Mouse (Mus musculus) embryonic stem cell, embryonic (primary cell): ENCODE measurements around the gene Tssk1.

Source experiments
- CTCF ChIA-PET, 4 experiments: fragments of 300-600 bp in 2 of 4; fragments of 350-600 bp in 2 of 4; sonication (Branson Sonifier 250); formaldehyde crosslinking; loops; one replicate each; lab custom pipeline; 2022; ENCODE audit warnings: inconsistent platforms in 2 of 4; lab: Charles Lee
- POLR2A ChIA-PET, 4 experiments: fragments of 300-600 bp in 2 of 4; fragments of 350-600 bp in 2 of 4; sonication (Branson Sonifier 250); formaldehyde crosslinking; loops; one replicate each; lab custom pipeline; 2022; ENCODE audit warnings: antibody characterized with exemption in 4 of 4, inconsistent platforms in 1 of 4; lab: Charles Lee

Tssk1 gene

DNA sequence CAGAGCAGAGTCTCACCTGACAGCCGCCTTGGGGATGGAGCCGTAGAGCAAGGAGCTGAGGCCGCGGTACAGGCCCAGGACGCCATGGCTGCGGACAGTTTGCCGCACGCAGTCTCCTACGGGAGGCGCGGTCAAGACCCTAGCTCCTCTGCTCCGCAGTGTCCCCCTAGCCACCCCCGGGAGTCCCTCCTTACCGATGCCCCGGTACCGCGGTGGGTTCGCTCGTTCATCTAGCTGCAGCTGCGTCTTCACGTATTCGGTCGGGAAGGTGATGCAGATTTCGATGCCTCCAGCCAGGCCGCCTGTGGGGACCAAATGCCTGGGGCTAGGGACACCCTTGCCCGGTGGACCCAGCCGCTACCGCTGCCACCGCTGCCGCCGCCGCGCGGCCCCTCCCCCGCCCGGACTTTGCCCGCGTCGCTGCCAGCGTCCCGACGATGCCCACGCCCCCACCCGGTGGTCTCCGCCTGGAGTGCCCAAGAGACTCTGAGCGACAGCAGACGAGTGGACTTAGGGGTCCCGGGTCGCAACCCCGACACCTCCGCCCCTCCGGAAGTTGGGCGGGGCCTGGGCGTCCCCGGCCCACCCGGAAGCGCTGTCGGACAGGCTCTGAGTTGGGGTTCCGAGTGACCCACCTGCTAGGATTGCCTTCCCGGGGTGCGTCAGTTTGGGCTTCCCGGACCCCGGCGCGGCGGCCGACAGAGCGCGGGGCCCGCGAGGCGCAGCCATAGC, 33.5 kb downstream of the Tssk1 start:
- ChIA-PET POLR2A (interaction anchor here in 3 of 4 experiments (0.6 to 11.3 kb wide), 72 partner anchors 8 to 522 kb away, joined by 3 to 180 read pairs (median 6); partner anchors contain the start of genes Ess2 (in 3 of the 3), Gm20518 (in 3 of the 3), Gsc2 (in 3 of the 3) and Dgcr6 (in 2 of the 3)), CTCF (interaction anchor here in 3 of 4 experiments (0.6 to 4.1 kb wide), 26 partner anchors 7 to 283 kb away, joined by 3 to 61 read pairs (median 7); partner anchors contain the start of genes Ess2 (in 2 of the 3), Dgcr6 (in 1 of the 3), Gm20518 (in 1 of the 3) and Gsc2 (in 1 of the 3))

DNA sequence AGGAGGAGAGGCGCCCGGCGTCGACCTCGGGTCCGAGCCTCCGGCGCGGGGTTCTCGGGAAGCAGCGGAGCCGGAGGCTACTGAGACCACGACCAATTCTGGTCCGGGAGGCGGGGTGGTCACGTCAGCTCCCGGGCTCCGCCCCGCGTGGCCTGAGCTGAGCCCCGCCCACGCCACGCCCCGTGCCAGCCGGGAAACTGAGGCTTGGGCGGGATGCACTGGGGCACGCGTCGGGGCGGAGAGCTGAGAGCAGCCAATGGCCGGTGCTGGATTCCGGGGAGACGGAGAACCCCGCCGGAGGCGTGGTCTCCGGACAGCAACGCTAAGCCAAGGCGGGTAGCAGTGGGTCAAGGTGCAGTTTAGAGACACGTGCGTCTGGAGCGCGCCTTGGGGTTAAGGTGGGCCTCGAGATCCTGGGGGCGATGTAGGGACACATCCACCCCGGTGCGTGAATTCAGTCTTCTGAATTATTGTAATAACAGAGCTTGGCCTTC, 34.1 kb downstream of the Tssk1 start, which contains the start of gene Slc25a1:
Gene Slc25a1, minus strand, starts transcription at position 133 of the 494 bp plus-strand sequence.
- ChIA-PET POLR2A (interaction anchor here in 3 of 4 experiments (0.6 to 11.3 kb wide), 100 partner anchors 9 to 522 kb away, joined by 3 to 180 read pairs (median 5); partner anchors contain the start of genes Dgcr6 (in 3 of the 3), Ess2 (in 3 of the 3), Gm20518 (in 3 of the 3) and Gsc2 (in 3 of the 3)), CTCF (interaction anchor here in 3 of 4 experiments (0.6 to 4.1 kb wide), 36 partner anchors 8 to 370 kb away, joined by 3 to 61 read pairs (median 6); partner anchors contain the start of genes Dgcr6 (in 3 of the 3), Ess2 (in 2 of the 3), Gm20518 (in 1 of the 3) and Gsc2 (in 1 of the 3))

DNA sequence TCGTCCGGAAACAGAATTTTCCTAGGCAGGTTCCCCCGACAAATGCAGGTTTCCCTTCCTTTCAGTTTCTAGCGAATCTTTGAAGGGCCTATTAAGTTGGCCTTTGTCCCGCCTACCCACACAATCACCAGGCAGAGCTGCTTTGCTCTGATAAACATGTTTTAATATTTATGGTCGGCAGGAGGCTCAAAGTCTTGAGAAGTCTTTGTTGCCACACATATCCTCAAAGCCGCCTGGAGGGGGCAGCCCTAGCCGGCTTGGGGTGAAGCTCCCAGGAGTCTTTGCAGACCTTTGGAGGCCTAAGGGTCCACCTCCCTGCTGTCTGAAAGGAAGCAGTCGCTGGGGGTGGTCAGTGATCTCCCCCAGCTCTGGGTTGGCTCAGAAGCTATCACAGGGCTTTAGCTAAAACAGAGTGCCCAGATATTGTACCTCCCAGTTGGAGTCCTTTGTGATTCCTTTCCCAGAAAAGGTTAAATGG, 34.6 kb downstream of the Tssk1 start:
- ChIA-PET CTCF (interaction anchor here (0.6 to 4.1 kb wide), 36 partner anchors 8 to 690 kb away, joined by 3 to 61 read pairs (median 7); partner anchors contain the start of genes Dgcr6 (in 3 of the 4), Ess2 (in 1 of the 4), Gm20518 (in 1 of the 4) and Gsc2 (in 1 of the 4)), POLR2A (interaction anchor here in 3 of 4 experiments (0.6 to 11.3 kb wide), 107 partner anchors 7 to 696 kb away, joined by 3 to 180 read pairs (median 5); partner anchors contain the start of genes Dgcr6 (in 3 of the 3), Ess2 (in 3 of the 3), Gm20518 (in 3 of the 3) and Gsc2 (in 3 of the 3))

DNA sequence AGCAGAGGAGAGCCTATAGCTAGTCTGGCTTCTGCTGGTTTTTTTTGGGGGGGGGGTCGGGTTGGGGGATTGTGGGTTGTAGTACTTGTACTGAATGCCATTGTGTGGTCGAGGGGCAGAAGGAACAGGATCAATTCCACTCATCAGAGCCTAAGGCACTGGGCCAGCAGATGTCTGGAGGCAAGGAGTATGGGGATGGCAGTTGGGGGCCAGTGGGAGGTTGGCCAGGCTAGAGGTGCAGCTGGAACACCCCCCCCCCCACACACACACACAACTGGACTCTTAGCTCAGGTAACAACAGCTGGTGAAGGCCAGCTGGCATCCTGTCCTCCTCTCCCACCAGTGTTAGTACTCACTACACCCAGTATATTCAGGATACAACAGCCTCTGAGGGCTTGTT, 35.2 kb downstream of the Tssk1 start:
- ChIA-PET CTCF (interaction anchor here (0.6 to 4.1 kb wide), 32 partner anchors 9 to 689 kb away, joined by 3 to 61 read pairs (median 7); partner anchors contain the start of genes Dgcr6 (in 3 of the 4), Ess2 (in 1 of the 4), Gm20518 (in 1 of the 4) and Gsc2 (in 1 of the 4)), POLR2A (interaction anchor here in 3 of 4 experiments (0.6 to 11.3 kb wide), 91 partner anchors 8 to 817 kb away, joined by 3 to 180 read pairs (median 6); partner anchors contain the start of genes Ess2 (in 3 of the 3), Gm20518 (in 3 of the 3), Gsc2 (in 3 of the 3) and Dgcr6 (in 2 of the 3))

DNA sequence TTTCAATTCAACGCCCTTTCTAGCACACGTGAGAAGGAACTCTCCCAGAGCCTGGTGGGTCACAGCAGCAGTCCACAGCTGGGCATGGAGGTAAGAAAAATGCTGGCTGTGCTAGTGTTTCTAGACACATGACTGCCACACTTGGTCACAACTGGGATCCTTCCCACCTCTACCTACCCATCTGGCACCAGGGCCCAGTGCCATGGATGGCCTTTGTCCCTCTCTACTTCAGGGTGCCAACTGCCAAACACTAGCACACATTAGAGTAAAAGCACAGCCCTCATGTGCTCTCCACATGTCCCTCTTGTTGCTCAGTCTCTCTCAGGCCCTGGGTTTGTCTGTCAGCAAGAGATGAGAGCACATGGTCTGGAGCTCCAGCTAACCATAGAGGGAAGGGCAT, 35.6 kb downstream of the Tssk1 start:
- POLR2A ChIA-PET, result interaction anchor here in 3 of 4 experiments (0.6 to 11.3 kb wide), 58 partner anchors 8 to 818 kb away, joined by 3 to 180 read pairs (median 8); partner anchors contain the start of genes Gm20518 (in 3 of the 3), Gsc2 (in 3 of the 3), Ess2 (in 2 of the 3) and Dgcr2 (in 1 of the 3)
- CTCF ChIA-PET, result interaction anchor here (0.7 to 4.1 kb wide), 16 partner anchors 9 to 514 kb away, joined by 3 to 61 read pairs (median 11); partner anchors contain the start of genes Dgcr6 (in 1 of the 4) and Gsc2 (in 1 of the 4)

DNA sequence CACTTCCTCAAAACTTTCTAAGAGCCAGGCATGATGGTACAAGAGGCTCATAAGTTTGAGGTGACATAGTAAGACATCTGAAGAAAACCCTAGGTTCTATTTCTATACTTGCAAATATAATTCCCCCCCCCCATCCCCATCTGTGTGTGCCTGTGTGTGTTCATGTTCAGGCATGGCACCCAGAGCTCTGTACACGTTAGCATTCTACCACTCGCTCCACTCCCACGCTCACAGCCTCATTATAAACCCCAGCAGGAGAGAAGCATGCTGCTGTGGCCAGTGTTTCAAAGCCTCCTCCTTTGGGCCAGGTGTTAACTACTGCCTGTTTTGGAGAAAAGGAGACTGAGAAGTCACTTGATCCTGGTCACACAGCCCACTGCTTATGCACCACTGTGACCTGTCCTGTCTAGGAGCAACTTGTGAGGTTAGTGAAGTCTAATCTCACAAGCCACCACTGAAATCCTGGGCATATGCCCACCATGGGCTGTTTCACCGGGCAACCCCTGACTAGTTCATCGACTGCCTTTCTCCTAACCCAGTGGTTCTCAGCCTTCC, 38.0 kb downstream of the Tssk1 start:
- CTCF ChIA-PET, result no interaction called here
- POLR2A ChIA-PET, result interaction anchor here in 3 of 4 experiments (0.9 to 11.3 kb wide), 4 partner anchors 10 to 40 kb away, joined by 3 to 180 read pairs (median 47); partner anchors contain the start of genes Ess2 (in 1 of the 3), Gm20518 (in 1 of the 3) and Gsc2 (in 1 of the 3)

DNA sequence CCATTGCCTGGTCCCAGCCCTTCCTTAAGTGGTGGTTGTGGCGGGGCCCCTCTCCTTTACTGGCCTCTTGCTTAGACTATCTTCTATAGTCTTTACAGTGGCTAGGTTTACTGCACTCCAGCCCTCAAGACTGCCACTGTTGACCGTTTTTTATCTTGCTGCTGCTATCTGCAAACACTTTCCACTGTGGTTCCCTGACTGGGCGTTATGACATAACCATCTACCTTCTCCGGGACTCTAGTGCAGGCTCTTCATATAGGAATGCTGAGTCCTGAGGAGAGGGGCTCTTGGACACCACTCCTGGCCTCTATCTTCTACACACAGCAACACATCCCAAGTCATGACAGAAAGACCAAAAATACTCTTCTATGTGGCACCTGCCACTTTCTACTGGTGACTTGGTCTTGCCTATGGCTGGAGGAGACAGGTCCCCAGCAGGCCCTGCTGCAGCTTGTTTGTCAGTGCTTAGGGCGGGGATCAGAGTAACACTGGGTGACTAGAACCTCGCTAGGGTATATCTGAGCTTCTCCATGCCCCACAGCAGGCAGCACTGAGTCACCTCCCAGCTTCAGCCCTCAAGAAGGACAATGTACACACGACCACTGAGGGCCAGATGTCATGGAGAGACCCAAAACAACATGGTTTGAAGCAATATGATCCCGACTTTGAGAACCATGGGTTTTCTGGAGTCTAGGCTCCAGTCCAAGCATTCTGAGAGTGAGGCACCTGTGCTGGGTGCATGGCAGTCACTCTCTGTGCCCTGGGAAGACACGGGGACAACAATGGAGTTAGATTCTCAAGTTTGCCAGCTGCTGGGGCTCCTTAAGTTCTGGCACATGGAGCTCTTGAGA, 39.8 kb downstream of the Tssk1 start:
- CTCF ChIA-PET, result interaction anchor here in 2 of 4 experiments (1.2 kb wide), 2 partner anchors 12 to 19 kb away, joined by 3 read pairs; partner anchors contain the start of gene Gsc2 (in 1 of the 2)
- POLR2A ChIA-PET, result interaction anchor here in 3 of 4 experiments (0.9 to 8.3 kb wide), 9 partner anchors 9 to 42 kb away, joined by 3 to 91 read pairs (median 3); partner anchors contain the start of gene Gm20518 (in 1 of the 3)

DNA sequence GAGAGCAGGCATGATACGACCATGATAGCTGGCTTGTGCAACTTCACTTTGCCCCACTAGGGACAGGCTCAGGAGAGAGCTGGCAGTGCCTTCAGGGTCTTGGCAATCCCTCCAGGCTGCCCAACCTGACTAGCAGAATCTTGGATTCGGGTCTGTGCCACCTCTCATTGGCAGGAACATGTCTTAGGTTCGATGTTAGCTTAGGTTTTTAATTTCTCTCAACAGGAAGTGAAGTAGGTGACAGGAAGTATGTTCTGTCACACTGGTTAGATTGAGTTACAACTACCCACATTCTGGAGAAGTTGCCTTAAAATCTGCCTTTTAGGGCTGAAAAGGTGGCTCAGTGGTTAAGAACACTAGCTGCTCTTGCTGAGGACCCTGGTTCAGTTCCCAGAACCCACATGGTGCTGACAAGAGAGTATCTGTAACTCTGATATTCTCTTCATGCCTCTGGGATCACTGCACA, 40.5 kb downstream of the Tssk1 start:
- ChIA-PET CTCF (interaction anchor here in 3 of 4 experiments (0.6 to 1.2 kb wide), 3 partner anchors 13 to 259 kb away, joined by 3 read pairs; partner anchors contain the start of gene Gsc2 (in 1 of the 3)), POLR2A (interaction anchor here in 3 of 4 experiments (1.3 to 8.3 kb wide), 6 partner anchors 9 to 43 kb away, joined by 3 to 91 read pairs (median 6); partner anchors contain the start of gene Gm20518 (in 1 of the 3))

DNA sequence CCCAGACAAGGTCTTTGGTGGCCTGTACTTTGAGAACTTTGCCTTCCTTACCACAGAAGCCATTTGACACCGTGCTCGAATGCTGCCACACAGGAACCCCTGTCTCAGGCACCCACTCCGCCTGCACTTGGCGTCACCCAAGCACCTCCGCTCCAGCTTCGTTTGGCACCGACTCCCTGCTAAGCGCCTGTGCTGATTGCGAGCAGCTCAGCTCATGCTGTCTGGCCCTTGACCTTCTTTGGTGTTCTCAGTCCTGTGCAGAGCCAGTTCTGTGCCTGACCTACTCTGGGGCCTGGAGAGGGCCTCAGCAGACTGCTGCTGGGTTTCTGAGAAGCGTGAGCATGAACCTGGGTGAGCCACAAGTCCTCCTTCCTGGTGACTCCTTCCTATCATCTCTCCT, 42.8 kb downstream of the Tssk1 start:
- POLR2A ChIA-PET, result interaction anchor here in 3 of 4 experiments (0.7 to 6.1 kb wide), 11 partner anchors 9 to 153 kb away, joined by 3 to 70 read pairs (median 6); partner anchors contain the start of genes Slc25a1 (in 3 of the 3), Ess2 (in 1 of the 3), Gm20518 (in 1 of the 3) and Gsc2 (in 1 of the 3)
- CTCF ChIA-PET, result interaction anchor here in 2 of 4 experiments (0.9 to 5.1 kb wide), 5 partner anchors 8 to 111 kb away, joined by 3 to 61 read pairs (median 7); partner anchors contain the start of gene Slc25a1 (in 1 of the 2)

DNA sequence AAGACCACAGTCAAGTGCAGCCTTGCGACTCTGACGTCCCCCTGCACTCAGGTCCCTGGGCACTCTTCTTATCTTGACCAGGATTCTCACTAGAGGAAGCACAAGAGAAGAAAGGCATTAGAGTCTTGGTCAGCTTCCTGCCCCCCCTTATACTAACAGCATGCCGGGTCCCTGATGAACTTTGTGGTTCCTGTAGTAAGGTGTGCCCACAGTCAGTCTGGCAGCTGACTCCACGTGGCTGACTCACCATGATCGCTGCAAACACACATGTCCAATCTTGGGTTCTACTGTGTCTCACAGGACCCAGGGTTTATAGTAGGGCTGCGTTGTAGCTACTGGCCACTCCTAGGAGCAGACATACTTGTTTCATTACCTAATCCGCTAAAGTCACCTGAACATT, 44.2 kb downstream of the Tssk1 start:
- CTCF ChIA-PET, result interaction anchor here (0.6 to 5.1 kb wide), 30 partner anchors 9 to 665 kb away, joined by 3 to 61 read pairs (median 4); partner anchors contain the start of genes Gsc2 (in 3 of the 4), Slc25a1 (in 3 of the 4), Dgcr6 (in 1 of the 4) and Ess2 (in 1 of the 4)
- POLR2A ChIA-PET, result interaction anchor here (1.0 to 6.1 kb wide), 12 partner anchors 10 to 47 kb away, joined by 3 to 70 read pairs (median 7); partner anchors contain the start of genes Slc25a1 (in 3 of the 4), Gm20518 (in 2 of the 4), Ess2 (in 1 of the 4) and Gsc2 (in 1 of the 4)

DNA sequence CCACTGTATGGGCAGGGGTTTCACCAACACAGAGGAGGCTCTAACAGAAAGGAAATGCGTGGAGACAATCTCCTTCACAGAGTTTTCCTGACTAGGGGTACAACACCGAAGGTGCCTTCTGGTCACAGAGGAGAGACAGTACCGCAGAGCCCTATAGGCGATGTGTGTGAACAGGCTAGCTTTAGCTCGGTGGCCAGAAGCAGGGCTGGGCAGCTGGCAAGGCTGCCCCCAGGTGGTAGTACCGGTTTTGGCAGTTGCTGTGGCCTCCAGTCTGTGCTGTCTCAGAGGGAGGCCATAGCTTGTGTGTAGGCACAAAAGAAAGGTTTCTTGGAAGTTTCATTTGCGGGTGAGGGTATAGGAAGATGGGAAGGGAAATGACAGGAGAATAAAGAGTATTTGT, 44.8 kb downstream of the Tssk1 start:
- POLR2A ChIA-PET, result interaction anchor here (0.7 to 6.1 kb wide), 12 partner anchors 11 to 48 kb away, joined by 4 to 70 read pairs (median 7); partner anchors contain the start of genes Slc25a1 (in 3 of the 4), Ess2 (in 1 of the 4), Gm20518 (in 1 of the 4) and Gsc2 (in 1 of the 4)
- CTCF ChIA-PET, result interaction anchor here (0.6 to 5.1 kb wide), 33 partner anchors 10 to 664 kb away, joined by 3 to 61 read pairs (median 4); partner anchors contain the start of genes Gsc2 (in 4 of the 4), Slc25a1 (in 3 of the 4), Dgcr6 (in 1 of the 4) and Ess2 (in 1 of the 4)

DNA sequence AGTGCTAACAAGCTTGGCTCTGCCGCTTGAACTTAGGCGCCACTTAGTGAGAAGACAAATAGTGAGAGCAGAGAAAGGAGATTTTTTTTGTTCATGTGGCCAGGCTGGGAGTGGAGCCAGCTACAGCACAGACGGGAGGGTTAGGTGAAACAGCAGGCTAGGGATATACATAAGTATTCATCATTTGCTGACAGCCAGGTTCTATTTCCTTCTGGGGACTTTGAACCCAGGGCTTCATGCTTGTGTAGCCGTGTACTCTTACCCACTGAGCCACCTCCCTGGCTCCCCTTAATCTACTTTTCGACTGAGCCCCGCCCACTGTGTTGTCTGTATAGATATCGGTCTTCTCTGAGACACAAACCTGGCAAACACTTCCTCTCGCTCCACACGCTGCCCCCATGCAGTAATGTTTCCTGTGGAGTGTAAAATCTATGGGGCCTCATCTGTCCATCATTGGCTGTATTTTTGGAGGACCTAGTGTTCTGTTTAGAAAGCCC, 45.3 kb downstream of the Tssk1 start:
- ChIA-PET POLR2A (interaction anchor here (0.7 to 6.1 kb wide), 12 partner anchors 11 to 48 kb away, joined by 4 to 70 read pairs (median 7); partner anchors contain the start of genes Slc25a1 (in 3 of the 4), Ess2 (in 1 of the 4), Gm20518 (in 1 of the 4) and Gsc2 (in 1 of the 4)), CTCF (interaction anchor here (0.7 to 5.1 kb wide), 31 partner anchors 10 to 272 kb away, joined by 3 to 61 read pairs (median 4); partner anchors contain the start of genes Gsc2 (in 4 of the 4), Slc25a1 (in 3 of the 4), Dgcr6 (in 1 of the 4) and Ess2 (in 1 of the 4))

DNA sequence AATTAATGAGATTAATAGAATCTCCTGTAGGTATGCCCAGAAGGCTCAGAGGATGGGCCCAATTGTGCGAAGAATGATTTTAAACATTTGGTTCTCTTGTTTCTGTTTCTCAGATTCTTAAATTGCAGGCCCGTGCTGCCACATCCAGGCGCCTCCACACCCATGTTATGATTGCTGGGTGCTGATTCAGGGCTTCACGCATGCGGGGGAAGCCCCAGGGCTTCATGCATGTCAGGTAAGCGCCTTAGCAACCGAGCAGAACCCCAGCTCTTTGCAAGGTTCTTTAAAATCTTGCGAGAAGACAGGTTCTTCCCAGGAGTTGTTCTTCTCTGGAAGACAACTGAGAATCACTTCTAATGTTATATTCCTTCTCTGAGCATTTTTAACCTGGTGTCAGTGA, 49.4 kb downstream of the Tssk1 start:
- ChIA-PET CTCF (interaction anchor here in 2 of 4 experiments (0.7 to 0.8 kb wide), 2 partner anchors 16 to 194 kb away, joined by 3 read pairs; partner anchors contain the start of gene Slc25a1 (in 1 of the 2)), POLR2A (interaction anchor here in 3 of 4 experiments (0.6 to 5.4 kb wide), 12 partner anchors 13 to 119 kb away, joined by 3 to 91 read pairs (median 4); partner anchors contain the start of genes Gm20518 (in 2 of the 3) and Slc25a1 (in 2 of the 3))
